Mouse (Mus musculus) bone marrow macrophage, adult 2 months (primary cell): ENCODE results near the gene Pls1.

ENCODE experiments used
- CTCF ChIP-seq: IDR thresholded peaks from 2 replicates; pipeline ENCODE4 v1.5.1; 2012; ENCODE audit warnings: low read depth, mild to moderate bottlenecking, low read length, moderate library complexity
- POLR2A ChIP-seq: IDR thresholded peaks from 2 replicates; pipeline ENCODE4 v1.6.1; 2012; ENCODE audit warnings: mild to moderate bottlenecking, low read depth, low read length, borderline replicate concordance

DNA sequence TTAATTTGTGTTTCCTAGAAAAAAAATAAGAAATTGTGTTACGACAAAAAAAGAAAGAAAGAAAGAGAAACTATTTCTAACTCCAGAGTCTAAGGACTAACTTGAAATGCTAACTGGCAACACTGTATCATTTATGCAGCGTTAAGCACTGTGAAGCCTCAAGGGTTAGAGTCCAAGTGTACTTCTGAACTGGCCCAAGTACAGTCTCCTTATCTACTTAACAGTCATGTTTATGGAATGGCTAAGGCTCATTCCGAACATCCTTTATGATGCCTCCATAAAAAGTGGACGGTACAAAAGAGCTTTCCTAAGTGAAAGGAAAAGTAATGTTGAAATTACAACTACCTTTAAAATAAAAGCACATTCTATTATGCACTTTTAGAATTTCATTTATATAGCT is 29.4 kb downstream of the Pls1 start:
- TF ChIP-seq CTCF (no peak), POLR2A (no peak)
